Mouse (Mus musculus) adrenal gland, postnatal 25 days (tissue): ENCODE measurements around the gene Ak2. TPM values are rescaled to one million over a fixed set of nuclear protein-coding genes. Genes with fewer than 3 reads are reported as not detected.
A peak's percentile ranks its signal among the peaks of the same experiment; 100 is the strongest.

Experiments
- DNase-seq: peaks from one replicate; pipeline ENCODE4 v3.0.0; 2021; ENCODE audit warnings: mixed read lengths
- total RNA-seq: library from RNA; stranded (reverse); gene quantifications from 2 replicates; pipeline ENCODE4 v1.2.3, GENCODE M21; 2021

Ak2 gene
- total RNA-seq, 1 experiment from 2014 or later = 121 TPM

- DNase-seq = no peak
These were observed 17.1 kb upstream of the Ak2 start for GRCm38 (mm10) chr4:128974677-128975076.

DNA sequence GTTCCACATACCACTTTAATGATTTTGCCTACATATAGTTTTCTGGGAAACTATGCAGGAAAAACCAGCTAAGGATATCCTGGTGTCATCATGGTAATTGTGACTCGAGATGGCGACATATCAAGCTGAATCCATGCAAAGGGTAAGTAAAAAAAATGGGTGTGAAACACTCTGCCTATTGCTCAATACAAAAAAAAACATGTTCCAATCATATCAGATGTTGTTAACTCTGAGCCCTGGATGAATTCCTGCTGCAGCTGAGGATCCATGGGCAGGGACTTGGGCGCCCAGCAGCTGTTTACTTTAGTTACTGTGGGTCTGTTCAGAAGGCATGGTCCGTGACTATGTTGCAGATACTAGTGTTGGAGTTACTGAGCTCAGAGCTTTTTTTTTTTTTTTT, 15.2 kb upstream of the Ak2 start:
- DNase-seq = no peak

GRCm38 (mm10) chr4:128977217-128977616, 14.5 kb upstream of the Ak2 start:
- no peak for DNase-seq

GRCm38 (mm10) chr4:128978634-128979033, 13.1 kb upstream of the Ak2 start:
- no peak for DNase-seq

DNA sequence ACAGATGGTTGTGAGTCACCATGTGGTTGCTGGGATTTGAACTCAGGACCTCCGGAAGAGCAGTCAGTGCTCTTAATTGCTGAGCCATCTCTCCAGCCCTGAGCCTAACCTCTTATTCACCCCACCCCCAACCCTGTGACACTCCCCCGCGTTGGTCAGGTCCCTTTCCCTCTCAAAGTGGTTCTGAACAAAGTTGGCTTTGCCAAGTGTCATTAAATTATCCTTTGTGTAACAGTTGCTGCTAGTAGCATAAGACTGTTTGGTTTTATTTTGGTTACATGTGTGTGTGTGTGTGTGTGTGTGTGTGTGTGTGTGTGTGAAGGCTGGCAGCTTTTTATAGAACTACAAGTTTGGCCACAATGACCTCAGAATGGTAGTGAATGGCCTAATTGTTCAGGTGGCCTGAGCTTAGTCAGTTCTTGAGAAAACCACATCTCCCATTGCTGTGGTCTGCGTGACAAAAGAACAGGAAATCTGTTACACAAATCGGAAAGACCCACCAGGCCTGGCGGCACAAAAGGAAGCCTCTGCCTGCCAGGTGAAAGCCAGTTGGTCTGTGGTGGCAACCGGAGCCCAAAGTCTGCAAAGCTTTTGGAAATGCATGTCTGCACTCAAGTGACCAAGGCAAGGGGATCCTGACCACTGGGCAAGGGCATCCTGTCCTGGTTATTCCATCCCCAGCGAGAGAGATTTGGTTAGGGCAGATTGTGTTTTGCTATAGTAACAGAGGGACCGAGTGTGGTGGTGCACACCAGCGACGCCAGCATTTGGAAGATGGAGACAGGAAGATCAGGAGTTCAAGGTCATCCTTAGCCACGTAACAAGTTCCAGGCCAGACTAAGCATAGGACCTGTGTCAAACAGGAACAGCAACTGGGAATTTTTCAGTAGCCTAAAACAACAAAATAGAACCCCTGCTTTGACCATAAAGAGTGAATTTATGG, 10.6 kb upstream of the Ak2 start:
- no peak for DNase-seq

DNA sequence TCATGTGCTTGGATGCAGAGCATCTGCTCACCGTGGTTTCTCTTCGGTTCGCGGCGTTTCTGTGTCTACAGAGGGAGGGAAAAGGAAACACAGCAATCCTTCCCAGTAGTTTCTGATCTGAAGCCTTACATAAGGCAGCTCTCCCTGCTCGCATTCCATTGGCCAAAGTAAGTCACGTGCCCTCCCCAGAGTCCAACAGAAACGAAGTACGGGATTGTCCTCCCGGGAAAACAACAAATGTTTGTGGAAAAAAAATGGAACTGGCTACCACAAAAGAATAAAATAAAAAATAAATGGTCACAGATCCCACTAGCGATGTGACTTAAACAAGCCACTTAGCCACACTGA, 10.0 kb upstream of the Ak2 start:
- no peak for DNase-seq

GRCm38 (mm10) chr4:128983151-128983550, 8.6 kb upstream of the Ak2 start:
- no peak for DNase-seq

DNA sequence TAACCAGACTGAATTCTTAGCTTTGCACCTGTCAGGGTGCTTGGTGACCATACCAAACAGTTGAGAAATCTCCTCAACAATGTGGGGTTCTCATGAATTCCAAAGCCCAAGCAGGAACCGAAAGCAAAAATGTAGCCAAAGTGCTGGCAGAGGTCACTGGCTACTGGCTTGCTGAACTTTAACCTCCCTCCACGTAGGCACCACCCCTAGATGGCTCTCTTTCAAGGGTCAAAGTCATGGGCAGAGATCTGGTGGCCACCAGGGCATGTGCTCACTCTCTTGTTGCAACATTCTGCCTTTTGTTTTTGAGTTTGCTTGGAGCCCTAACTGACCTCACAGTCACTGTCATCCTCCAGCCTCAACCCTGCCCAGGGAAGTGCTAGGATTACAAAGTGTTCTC, 8.1 kb upstream of the Ak2 start:
- DNase-seq = no peak

- no peak for DNase-seq
These were observed 7.2 kb upstream of the Ak2 start for GRCm38 (mm10) chr4:128984600-128984999.

GRCm38 (mm10) chr4:128988911-128989310, 2.8 kb upstream of the Ak2 start:
- DNase-seq = no peak

DNA sequence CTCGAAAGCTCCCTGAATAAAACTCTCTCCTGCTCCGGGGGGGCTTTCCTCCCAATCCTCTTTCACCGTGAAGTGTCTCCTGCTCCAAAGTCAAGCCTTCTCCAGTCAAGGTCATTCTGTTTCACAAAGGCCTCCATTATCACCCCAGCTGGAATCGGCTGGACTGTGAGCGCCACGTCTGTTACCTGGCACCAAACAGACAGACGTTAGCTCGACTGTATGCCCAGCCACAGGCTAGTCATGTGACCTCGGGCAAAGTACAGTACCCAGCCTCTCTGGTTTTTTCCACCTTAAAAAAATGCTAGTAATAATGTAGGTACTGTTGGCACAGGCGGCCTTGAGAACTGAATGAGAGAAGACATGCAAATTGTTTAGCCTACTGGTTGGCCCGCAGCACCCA, 2.1 kb upstream of the Ak2 start:
- DNase-seq = no peak

GRCm38 (mm10) chr4:128992176-128992575, 418 bp downstream of the Ak2 start:
- DNase-seq = no peak

DNA sequence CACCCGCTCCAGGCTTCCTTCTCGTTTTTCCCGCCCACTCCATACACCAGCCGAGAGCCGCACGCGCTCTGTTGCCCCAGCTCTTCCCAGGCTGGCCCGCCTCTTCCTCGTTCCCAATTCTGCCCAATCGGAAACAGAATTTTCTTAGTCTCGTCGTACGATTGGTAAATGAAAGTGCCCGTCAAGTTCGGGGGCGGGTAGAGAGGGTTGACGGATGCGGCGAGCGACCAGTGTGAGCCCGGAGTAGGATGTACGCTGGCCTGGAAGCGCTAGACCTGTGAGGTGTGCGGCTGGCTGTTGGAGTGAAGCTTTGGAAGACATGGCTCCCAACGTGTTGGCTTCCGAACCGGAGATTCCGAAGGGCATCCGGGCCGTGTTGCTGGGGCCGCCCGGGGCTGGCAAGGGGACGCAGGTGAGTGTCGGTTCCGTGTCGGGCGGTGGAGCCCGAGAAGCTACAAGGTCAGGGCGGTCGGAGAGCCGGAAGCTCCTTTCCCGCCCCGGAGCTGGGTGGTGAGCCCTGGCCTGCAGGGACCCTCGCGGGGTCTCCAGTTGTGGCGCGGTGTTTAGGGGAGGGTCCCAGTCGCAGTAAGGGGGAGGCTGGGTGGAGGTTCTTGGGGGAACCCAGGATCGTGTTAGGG, 1.4 kb downstream of the Ak2 start:
- peak; percentile 90 for DNase-seq

DNA sequence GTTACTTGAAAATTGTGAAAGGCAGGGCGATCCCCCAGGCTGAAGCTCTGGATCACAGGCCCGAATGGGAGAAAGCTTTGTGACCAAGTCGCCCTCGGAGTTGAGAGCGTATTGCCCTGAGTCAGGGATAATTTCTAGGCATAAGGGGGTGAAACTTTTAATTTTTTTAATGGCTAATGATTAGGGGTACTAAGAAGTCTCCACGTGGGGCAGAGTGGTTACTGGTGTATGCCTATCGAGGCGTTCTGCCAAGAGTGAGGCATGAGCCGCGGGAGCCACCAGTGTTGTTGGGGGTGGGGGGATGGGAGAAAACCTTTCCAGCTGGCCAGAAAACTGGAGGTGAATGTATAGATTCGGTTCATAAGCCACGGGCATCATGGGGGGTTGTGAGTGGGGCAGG, 1.9 kb downstream of the Ak2 start:
- DNase-seq = peak; percentile 39

- no peak for DNase-seq
These were observed 3.5 kb downstream of the Ak2 start for GRCm38 (mm10) chr4:128995238-128995637.

DNA sequence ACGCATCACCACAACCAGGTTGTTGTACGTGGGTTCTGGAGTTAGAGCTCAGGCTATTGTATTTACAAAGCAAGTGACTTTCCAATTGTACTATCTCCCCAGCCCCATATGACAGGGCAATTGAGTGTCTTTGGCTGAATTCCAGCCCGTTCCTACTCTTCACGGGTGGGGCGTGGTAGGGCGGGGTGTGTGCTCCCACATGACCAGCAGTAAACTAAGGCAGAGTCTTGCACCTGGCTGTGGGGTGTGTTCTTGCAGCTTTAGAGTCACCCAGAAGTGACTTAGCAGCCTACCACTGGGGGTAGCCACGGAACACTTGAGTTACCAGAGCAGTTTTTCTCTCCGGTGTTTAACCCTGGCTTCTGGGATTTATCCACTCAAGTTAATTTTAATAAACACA, 5.5 kb downstream of the Ak2 start:
- no peak for DNase-seq

DNA sequence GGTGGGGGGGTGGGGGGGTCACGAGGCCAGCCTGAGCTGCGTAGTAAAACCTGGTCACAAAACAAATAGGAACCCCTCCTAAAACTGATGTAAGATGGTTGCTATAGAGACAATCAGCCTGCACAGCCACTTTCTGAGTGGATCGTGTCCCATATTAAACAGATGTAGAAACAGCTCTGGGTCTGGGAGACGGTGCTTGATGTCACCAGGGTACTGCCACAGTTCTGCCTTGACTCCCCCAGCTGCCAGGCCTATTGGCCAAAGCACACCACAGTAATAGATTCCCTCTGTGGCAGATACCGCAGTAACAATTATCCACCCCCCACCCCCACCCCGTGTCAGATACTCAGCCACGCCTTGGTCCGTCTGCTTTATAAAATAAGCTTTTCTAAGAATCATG, 6.6 kb downstream of the Ak2 start:
- no peak for DNase-seq

DNA sequence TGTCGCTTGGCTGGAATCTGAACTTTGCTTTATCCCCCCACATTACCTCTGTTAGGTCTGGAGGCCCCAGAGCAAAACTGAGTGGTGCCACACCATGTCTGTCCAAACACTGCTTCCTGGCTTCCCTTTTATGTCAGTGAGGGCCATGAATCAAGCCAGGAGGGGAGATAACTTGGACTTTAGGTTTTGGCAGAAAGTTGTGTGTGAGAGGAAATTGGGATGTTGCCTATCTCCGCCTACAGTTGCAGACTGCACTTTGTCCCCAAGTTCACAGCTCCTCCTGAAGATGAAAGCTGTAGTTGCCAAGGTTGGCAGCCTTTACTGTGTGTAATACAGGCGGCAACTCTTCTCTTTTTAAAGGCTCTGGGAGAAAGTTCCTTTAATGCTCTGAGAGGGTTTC, 9.0 kb downstream of the Ak2 start:
- DNase-seq = no peak

GRCm38 (mm10) chr4:129003720-129004119, 12.0 kb downstream of the Ak2 start:
- no peak for DNase-seq

DNA sequence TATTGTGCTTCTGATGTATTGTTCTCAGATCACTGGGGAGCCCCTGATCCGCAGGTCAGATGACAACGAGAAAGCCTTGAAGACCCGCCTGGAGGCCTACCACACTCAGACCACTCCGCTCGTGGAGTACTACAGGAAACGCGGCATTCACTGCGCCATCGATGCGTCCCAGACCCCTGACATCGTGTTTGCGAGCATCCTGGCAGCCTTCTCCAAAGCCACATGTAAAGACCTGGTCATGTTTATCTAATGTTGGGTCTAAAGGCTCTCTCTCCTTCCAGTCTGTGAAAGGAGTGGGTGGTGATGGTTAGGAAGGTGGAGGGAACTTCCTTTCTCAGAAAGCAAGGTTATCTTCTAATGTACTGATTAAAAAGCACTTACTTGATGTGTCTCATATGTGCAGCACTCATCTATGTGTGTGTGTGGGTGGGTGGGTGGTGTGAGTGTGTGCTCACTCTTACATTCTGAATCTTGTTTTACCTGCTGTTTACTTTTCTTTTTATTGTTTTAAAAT, 16.3 kb downstream of the Ak2 start:
- no peak for DNase-seq

DNA sequence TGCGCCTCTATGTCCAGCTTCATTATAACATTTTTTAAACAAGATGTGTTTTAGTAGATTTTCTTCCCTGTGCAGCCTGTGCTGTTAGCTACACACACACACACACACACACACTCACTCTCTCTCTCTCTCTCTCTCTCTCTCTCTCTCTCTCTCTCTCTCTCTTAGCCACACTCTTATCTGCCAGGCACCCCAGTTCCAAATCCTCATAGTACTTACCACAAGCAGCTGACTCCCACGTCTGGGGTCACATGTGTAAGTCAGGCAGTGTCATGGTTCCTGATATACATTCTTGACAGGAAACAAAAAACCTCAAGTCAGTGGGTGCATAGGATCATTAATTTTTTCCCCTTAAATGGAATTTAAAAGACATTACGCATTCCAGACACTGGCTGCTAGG, 16.9 kb downstream of the Ak2 start:
- DNase-seq = no peak

DNA sequence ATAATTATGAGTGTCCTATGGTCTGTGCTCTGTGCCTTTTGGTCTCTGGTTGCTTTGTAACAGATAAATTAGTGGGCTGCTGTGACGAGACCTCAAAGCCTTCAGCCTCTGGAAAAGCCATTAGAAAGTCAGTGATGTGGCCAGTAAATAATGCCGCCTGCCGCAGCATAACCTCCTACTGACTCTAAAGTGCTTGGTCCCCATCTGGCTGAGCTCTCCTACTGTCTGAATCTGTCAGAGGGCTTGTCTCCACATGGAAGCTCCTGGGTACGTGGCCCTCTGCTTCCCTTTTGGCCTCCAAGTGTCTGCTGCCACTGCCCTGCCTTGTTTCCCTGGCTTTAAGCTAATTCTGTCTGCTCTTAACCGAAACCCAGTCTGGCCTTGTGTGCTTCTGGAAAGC, 17.8 kb downstream of the Ak2 start:
- no peak for DNase-seq

DNA sequence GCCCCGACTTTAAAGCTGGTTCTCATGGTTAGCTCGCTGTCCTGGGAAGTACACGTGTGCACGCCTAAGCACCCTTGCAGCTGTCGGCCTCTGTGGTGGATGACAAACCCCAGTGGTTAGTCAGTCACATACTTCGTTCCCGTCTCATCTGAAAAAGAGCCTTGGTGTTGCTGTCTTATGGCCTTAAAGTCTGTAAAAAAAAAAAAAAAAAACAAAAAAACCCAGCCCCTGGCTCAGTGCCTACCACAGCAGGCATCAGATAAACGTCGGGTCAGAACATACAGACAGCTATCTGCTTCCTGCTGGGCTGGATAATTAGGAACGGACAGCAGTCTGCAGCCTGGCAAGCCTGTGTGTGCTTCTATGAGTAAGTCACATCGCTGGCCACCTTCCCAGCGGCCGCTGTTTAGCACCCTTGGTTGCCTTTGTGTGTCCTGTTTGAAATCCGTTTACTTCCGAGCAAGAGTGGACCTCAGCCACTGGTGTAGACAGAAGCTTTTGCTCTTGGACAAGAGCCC, 19.9 kb downstream of the Ak2 start:
- peak; percentile 61 for DNase-seq
